Mouse (Mus musculus): ENCODE measurements around the gene Cd83.

GRCm38 (mm10) chr13:43775427-43775733 lies 9.2 kb upstream of the Cd83 start:
- TF ChIP-seq POLR2A (IDR thresholded peaks at IDR 0.05; ENCODE audit: insufficient read depth, low read depth, low read length) = no peak
- TF ChIP-seq CTCF (IDR thresholded peaks at IDR 0.05; ENCODE audit: insufficient read depth, low read depth, low read length) = no peak
